Mouse (Mus musculus): ENCODE measurements at regions not wholly inside any gene's neighbourhood (a gene's known extent, or its start where the extent isn't known, plus 50 kb on each side); places are given as distances from the start of the nearest gene placed in this dataset.

GRCm38 (mm10) chr4:48760625-48761024 lies 97.3 kb downstream of the Cavin4 start:
- TF ChIP-seq MYOG (IDR thresholded peaks at IDR 0.05; ENCODE audit: control insufficient read depth, extremely low read depth, insufficient read length) (no peak), CTCF (IDR thresholded peaks at IDR 0.05; ENCODE audit: control insufficient read depth, insufficient read depth, insufficient read length) (no peak), USF1 (IDR thresholded peaks at IDR 0.05; ENCODE audit: low read depth) (no peak), FOSL1 (IDR thresholded peaks at IDR 0.05; ENCODE audit: insufficient read depth, low read length, poor library complexity, severe bottlenecking) (no peak)

Measured in C2C12 (cell line).